Mouse (Mus musculus) CD4-positive, CD25-positive, alpha-beta regulatory T cell, adult 4 months (primary cell): Measurements from ENCODE around the gene Cd200. TPM values are rescaled to one million over a fixed set of nuclear protein-coding genes. Genes with fewer than 3 reads are reported as not detected.
"Not testable (repeated sequence)": the region's sequence is repeated elsewhere in the genome, so short reads cannot be mapped to it uniquely, and the experiment has no call there.

Experiments
- ATAC-seq: one replicate; pipeline ENCODE4 v1.8.0; 2017
- polyA plus RNA-seq, 2 experiments: library from polyadenylated mRNA; unstranded; fragments of 100-300 nt; shearing (Covaris generic); gene quantifications; one replicate each; pipeline ENCODE4 v1.2.1; 2017

Gene Cd200
- polyA plus RNA-seq, 2 experiments from 2014 or later: 163 to 168 TPM

DNA sequence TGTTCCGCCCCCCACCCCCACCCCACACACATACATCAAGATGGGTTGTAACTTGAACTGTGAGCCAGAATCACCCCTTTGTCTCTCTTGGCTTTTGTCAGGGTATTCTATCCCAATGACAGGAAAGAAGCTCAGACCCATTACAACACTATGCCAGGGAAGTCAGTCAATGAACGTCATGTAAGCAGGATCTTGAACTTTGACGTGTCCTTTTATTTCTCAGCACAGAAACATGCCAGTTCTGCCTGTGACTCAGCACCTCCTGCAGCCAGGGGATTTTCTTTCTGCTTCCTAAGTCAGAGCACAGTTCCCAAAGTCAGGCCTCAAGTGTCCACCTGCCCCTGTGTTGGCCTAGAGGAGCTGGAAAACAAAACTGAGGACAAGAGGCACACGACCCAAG lies 31.5 kb downstream of the Cd200 start:
- ATAC-seq: no peak

- ATAC-seq: no peak
These were observed 32.0 kb downstream of the Cd200 start for GRCm38 (mm10) chr16:45376812-45377211.

DNA sequence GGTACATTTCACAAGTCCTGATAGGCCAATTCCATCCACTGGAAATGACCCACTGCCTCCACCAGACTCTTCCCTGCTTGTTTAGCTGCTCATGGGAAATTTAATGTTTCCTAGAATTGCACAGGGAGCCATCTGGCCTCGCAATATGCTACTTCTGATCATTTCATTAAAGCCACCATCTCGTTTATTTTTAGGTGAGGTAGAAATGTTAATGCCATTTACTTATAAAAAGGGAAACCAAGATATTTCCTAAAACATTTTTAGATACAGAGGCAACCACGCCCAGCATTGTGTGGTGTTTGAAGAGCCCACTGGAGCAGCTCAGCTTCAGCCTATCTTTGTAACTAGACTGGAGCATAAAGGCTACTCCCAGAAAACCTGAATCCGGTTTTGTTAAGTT lies 32.6 kb downstream of the Cd200 start:
- ATAC-seq: no peak

- ATAC-seq: no peak
These were observed 33.2 kb downstream of the Cd200 start for GRCm38 (mm10) chr16:45375506-45376225.

- ATAC-seq: no peak
These were observed 34.8 kb downstream of the Cd200 start for GRCm38 (mm10) chr16:45374074-45374473.

DNA sequence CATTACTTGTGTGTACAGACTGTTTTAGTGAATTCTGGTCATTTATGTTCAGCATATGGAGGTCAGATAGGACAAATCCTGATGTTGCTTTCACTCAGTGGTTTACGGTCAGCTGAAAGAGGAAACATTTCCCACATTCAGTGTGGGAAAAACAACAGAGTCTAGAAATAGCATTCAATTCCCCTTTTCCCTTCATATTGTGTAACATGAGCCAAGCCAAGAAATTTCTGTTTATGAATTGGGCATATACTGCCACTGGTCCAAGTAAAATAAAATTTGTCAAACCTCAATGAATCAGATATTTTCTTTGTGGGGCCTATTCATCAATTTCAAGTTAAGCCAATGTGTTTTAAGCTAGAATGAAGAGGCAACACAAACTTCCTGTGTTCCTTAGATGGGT lies 37.8 kb downstream of the Cd200 start:
- ATAC-seq: no peak

DNA sequence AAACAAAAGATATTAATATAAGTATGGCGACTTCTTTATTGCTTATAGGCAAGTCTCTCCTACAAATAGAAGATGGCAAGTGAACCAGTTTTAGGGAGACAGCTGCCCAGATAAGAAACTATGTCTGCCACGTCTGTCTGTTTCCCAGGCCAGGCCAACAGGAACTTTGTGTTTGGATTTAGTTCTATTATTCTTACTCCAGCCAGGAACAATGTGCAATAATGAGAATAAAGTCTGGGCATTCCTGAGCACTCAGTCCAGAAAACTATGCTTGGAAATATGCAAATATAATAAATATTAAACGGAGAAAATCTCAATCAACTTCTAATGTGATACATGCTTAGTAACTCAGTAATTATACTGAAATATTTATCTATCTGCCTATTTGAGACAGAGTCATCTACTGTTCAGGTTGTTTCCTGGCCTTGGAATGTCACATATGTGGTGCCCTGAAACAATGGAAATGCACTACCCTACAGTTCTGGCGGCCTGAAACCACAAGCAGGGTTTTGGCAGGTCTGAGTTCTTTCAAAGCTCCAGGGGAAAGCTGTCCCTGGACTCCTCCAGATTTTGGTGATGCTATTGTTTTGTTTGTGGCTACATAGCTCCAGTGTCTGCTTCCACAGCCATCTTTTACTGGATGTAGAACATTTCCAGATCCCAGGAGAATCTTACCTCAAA lies 39.4 kb downstream of the Cd200 start:
- no peak for ATAC-seq

DNA sequence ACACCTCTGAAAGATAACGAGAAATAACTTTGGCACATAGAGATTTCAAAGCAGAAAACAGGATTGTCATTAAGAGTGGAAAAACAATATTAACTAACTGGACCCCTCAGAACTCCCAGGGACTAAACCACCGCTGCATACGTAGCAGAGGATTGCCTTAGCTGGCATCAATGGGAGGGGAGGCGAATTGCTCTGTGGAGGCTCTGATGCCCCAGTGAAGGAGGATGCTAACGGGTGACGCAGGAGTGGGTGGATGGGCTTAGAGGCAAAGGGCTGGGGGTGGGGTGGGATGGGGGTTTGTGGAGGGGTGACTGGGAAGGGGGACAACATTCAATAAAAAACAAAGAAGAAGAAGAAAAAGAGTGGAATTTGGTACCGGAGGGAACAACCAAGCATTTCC lies 42.7 kb downstream of the Cd200 start:
- ATAC-seq: no peak

GRCm38 (mm10) chr16:45365353-45365752 lies 43.5 kb downstream of the Cd200 start:
- ATAC-seq: no peak

- no peak for ATAC-seq
These were observed 44.2 kb downstream of the Cd200 start for GRCm38 (mm10) chr16:45364627-45365026.

DNA sequence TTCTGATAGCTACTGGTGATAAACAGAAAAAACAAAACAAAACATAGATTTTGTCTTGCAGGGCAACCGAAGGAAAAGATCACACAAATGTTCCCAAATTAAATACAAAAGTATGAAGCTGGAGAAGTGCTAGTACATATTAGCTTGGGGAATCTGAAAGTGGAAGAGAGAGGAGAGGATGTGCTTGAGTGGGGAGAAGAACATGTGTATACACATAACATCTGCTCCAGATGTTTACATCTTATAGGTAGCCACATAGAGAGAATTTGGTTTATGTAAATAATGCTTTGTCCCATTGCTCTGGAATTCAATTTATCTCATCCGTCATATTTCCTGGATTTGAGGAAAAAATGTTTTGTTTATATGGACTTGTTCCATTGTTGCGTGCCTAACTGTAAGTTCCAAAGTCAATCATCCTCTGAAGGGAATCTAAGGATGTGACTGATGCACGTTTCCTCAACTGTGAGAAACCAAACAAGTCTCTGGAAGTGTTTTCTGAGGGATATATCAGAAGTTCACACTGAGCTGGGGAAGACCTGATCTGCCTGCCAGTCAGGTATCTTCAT lies 45.3 kb downstream of the Cd200 start:
- no peak for ATAC-seq

DNA sequence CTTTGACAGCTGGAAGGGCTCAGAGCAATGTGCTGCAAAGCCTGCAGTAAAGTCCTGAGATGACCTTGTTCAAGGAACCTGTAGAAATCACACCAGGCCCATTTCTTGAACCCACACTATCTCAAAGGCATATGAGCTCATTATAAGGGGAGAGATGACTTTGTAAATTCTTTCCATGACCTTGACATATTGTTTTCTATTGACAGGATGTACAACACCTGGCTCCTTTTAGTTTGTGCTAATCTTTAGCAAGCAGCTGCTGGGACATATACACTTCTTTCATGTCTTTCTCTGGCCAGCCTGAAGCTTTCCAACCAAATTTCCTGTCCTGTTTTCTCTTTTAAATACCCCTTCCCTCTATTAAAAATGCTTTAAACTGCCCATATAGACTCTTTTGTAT lies 47.4 kb downstream of the Cd200 start:
- peak; percentile 73 for ATAC-seq

GRCm38 (mm10) chr16:45358441-45358840 lies 50.4 kb downstream of the Cd200 start:
- ATAC-seq: not testable (repeated sequence)

DNA sequence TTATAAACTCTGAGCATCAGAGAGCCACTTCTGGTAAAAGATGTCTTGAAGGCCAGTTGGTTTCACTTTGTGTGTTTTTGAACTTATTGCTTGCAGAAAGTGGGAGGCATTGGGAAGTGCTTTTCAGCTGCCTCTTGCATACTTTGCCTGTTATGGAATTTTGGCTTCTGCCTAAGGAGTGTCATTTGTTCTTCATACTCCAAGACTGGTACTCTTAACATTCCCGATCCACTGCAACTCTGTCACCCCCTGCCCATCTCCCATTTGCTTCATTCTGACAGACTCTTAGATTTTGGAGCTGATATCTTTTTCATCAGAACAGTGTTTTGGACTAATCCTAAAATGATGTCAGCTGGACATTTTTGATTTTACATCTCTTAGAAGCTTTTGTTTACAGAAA lies 51.7 kb downstream of the Cd200 start:
- ATAC-seq: no peak

GRCm38 (mm10) chr16:45352875-45353274 lies 56.0 kb downstream of the Cd200 start:
- ATAC-seq: no peak

DNA sequence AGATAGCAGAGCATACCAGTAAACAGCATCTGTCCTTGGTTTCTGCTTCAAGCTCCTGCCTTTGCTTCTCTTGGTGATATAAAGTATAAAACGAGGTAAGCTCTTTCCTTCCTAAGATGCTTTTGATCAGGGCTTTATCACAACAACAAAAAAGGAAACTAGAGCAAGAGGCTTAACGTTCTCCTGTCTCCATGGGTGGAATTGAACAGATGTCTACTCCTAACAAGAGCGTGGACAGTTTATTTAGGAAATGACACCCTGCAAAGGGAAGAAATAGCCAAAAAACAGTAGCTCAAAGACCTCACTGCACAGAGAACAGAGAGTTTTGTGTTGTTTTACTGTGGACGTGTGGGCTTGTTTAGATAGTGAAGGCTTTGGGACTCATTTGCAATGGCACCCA lies 58.1 kb downstream of the Cd200 start:
- no peak for ATAC-seq

DNA sequence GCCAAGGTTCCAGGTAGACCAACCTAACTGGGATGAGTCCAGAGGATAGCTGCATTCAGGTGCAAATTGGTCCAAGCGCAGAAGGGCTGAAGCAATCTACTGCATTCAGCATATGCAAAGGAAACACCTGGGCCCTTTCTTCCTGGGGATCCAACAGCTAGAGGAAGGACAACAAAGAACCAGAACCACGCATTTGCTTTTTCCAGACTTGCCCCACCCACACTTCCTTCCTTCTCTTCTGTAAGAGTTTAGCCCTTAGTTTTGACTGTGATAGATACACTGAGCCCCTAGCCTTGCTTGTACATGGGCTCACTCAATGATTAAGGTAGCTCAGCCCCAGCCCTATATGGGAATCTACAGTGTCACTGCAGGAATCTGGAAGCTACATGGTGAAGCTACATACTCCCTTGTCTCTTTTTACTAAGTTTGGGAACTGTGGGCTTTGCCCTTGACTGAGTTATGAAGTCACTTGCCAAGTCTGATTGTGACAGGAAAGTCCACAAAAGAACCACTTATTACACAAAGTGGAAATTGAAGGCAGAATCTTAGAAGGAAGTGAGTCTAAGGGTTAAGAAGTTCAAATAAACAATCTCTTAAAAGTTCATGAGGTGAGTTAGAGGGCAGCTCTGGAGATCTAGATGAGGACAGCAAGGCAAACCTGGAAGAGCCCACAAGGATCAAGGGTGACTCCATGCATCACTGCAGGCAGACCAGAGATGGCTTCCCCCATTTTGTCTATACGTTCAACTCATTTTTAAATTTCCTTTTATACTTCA lies 59.1 kb downstream of the Cd200 start:
- no peak for ATAC-seq

DNA sequence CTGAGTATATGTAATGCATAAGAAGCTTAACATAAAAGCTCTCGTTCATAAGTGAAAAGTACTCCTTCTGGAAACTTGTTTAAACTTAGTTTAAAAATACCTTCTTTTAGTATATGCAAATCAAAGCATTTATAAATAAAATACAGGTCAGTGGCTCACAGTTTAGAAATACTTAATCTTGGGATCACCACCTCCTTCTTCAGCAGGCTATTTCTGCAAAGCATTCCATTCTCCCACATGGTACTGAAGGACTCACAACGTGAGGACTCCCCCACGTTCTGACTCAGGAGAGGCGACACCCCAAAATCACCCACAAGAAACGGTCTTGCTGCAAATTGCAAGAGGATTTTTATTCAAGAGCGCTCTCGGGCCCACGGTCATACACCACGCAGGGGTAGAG lies 60.6 kb downstream of the Cd200 start:
- ATAC-seq: not testable (repeated sequence)

DNA sequence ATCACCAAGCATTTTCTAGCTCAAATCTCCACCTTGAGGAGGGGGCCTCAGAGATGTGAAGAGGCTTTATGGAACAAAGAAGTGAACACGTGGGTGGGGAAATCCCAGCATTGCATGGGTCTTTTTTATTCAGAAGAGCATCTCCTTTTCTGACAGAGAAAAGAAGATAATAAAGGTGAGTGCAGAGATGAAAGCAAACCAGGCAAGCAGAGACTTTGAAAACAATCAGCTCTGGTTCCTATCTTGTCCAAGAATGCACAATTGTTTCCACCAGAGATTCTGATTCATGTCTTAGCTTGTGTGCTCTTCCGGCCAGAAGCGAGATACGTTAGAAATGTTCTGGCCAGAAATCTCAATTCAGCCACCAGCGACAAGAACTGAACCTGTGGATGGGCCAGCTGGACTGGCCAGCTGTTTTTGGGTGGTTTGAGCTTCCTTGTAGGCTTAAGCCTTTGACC lies 61.9 kb downstream of the Cd200 start:
- peak; percentile 78 for ATAC-seq

DNA sequence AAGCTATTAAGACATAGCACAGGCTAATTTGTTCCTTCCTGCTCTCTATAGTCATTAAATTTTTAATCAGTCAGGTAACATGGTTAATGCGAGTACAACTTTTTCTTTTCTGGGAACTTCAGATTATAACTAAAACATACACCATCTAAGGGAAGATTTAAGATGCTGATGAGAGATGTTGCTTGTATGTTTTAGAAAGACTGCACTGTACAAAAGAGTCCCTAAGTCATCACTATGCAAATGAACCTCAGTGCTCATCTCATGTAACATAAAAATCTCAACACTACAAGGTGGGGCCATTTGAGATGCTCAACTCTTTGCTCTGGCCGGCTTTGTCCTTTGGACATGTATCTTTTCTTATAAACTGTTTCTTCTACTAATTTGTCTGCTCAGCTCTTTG lies 62.5 kb downstream of the Cd200 start:
- ATAC-seq: peak; percentile 68

- no peak for ATAC-seq
These were observed 64.0 kb downstream of the Cd200 start for GRCm38 (mm10) chr16:45344879-45345278.

- ATAC-seq: no peak
These were observed 72.4 kb downstream of the Cd200 start for GRCm38 (mm10) chr16:45336478-45336877.

- ATAC-seq: no peak
These were observed 74.0 kb downstream of the Cd200 start for GRCm38 (mm10) chr16:45334891-45335290.
